14 mouse cellular contexts compared by ENCODE assay signal in genomic region chr3:28225357-28225905, GRCm38 (mm10). TPM values are rescaled to one million over a fixed set of nuclear protein-coding genes. Genes with fewer than 3 reads are reported as not detected.
A peak's percentile ranks its signal among the peaks of the same experiment; 100 is the strongest.
DNase-seq lines count a peak whose midpoint lies in the region; ATAC-seq and TF ChIP-seq lines count a peak whose summit lies in the region.
"Had no signal": no experiment of that assay in that cellular context is flagged by ENCODE, and none has a peak within 500 bp of the region (broad histone marks: within the 10 kb centered on the region; RNA-seq: fewer than 3 reads in every experiment).

No protein-coding gene starts in this region.

- H3K4me2 ChIP-seq in heart, embryonic 12.5 days = no peak overlapping the region
- no peak overlapping the region for H3K4me2 ChIP-seq in hindbrain, embryonic 15.5 days
- H3K4me2 ChIP-seq: heart, embryonic 11.5 days; liver, embryonic 12.5 days; stomach, embryonic 15.5 days had no signal

- intact Hi-C loops in heart, postnatal 10 days (cut with DNase I) = no loop called here

- no peak for ATAC-seq in heart, embryonic 12.5 days (ENCODE audit: insufficient number of reproducible peaks, low FRiP score)
- ATAC-seq in hindbrain, embryonic 15.5 days (ENCODE audit: low FRiP score, low read depth) = peak; percentile 45; the same call in 1 of the 2 replicates
- ATAC-seq in inflammation-experienced regulatory T-cells, adult 6 months = no peak
- ATAC-seq: liver, embryonic 12.5 days had no signal

- H3K36me3 ChIP-seq in heart, embryonic 12.5 days = no peaks in the 10 kb centered on the region
- no peaks in the 10 kb centered on the region for H3K36me3 ChIP-seq in hindbrain, embryonic 15.5 days
- H3K36me3 ChIP-seq: liver, embryonic 12.5 days; stomach, embryonic 15.5 days had no signal

- WGBS in heart, embryonic 12.5 days = 78% methylated on average over 9 of the region's 9 CpGs
- WGBS in hindbrain, embryonic 15.5 days = 55% methylated on average over 9 of the region's 9 CpGs

- peaks cover 22% of the 10 kb centered on the region for H3K4me1 ChIP-seq in heart, embryonic 12.5 days (replicated peaks)
- peaks cover 14% of the 10 kb centered on the region for H3K4me1 ChIP-seq in hindbrain, embryonic 15.5 days (replicated peaks)
- H3K4me1 ChIP-seq: stomach, embryonic 15.5 days had no signal

- H3K27me3 ChIP-seq in heart, embryonic 12.5 days (replicated peaks) = no peaks in the 10 kb centered on the region
- H3K27me3 ChIP-seq in hindbrain, embryonic 15.5 days = no peaks in the 10 kb centered on the region
- H3K27me3 ChIP-seq: liver, embryonic 12.5 days; stomach, embryonic 15.5 days had no signal

- no peak overlapping the region for H3K27ac ChIP-seq in heart, embryonic 12.5 days (ENCODE audit: poor library complexity, severe bottlenecking)
- peak overlapping the region; percentile 30 for H3K27ac ChIP-seq in hindbrain, embryonic 15.5 days (replicated peaks)
- H3K27ac ChIP-seq: liver, embryonic 12.5 days; macrophage; stomach, embryonic 15.5 days had no signal

- H3K9me3 ChIP-seq in heart, embryonic 12.5 days (replicated peaks) = no peaks in the 10 kb centered on the region
- no peaks in the 10 kb centered on the region for H3K9me3 ChIP-seq in hindbrain, embryonic 15.5 days
- H3K9me3 ChIP-seq: liver, embryonic 12.5 days; stomach, embryonic 15.5 days had no signal

- no peak overlapping the region for H3K4me3 ChIP-seq in heart, embryonic 12.5 days
- H3K4me3 ChIP-seq in hindbrain, embryonic 15.5 days = no peak overlapping the region
- H3K4me3 ChIP-seq: liver, embryonic 12.5 days; stomach, embryonic 15.5 days had no signal

- peak; percentile 7 for DNase-seq in cerebellum, adult 11 months
- DNase-seq in cerebellum, postnatal 36 days = no peak
- peak; percentile 5 to 7 for DNase-seq in heart, postnatal 10 days
- DNase-seq in brain, embryonic 14.5 days (ENCODE audit: low read depth) = peak; percentile 64
- no peak for DNase-seq in kidney, postnatal 14 days
- DNase-seq: kidney, adult 11 months; right cerebral cortex, postnatal 4 days had no signal

- TF ChIP-seq POLR2A in brain, embryonic 14.5 days (IDR thresholded peaks at IDR 0.05; ENCODE audit: borderline replicate concordance, extremely low read depth, insufficient read depth, insufficient read length, poor library complexity, severe bottlenecking) = no peak

- no peak overlapping the region for H3K9ac ChIP-seq in heart, embryonic 12.5 days
- no peak overlapping the region for H3K9ac ChIP-seq in hindbrain, embryonic 15.5 days
- H3K9ac ChIP-seq: liver, embryonic 12.5 days; stomach, embryonic 15.5 days had no signal

- TF ChIP-seq CTCF in brain, embryonic 14.5 days (IDR thresholded peaks at IDR 0.05; ENCODE audit: borderline replicate concordance, extremely low read depth, insufficient read depth, insufficient read length) = no peak

RNA-seq across cellular contexts. Expression of gene Tnik, which starts 37.6 kb away (rescaled TPM):
- total RNA-seq in heart, postnatal 10 days (2021) = 10 to 100 TPM; 27.5 to 36.7 TPM
- polyA plus RNA-seq in heart, embryonic 12.5 days (2016; fragmentation: Nextera tagmentation; extraction: Ambion mirVana) = 10.3 and 10.8 TPM in 2 replicates
- 43.5 and 73.8 TPM in 2 replicates for polyA plus RNA-seq in brain, embryonic 14.5 days (2012; rRNA removed)
- polyA plus RNA-seq in hindbrain, embryonic 15.5 days (2015; fragmentation: Nextera tagmentation; extraction: Ambion mirVana) = 66.1 and 68.2 TPM in 2 replicates
- polyA plus RNA-seq in inflammation-experienced regulatory T-cells, adult 6 months (2017; shearing (Covaris generic)) = 10 to 100 TPM; 41.3 to 66.3 (median 64.8) TPM

Comparison
In these comparisons a context has a peak if more than half of its experiments do, and no peak if none do; other contexts are left out.
1. DNase-seq: peak in cerebellum, adult 11 months (single experiment), heart, postnatal 10 days (2 of 2) and brain, embryonic 14.5 days (single experiment); none in cerebellum, postnatal 36 days (0 of 2) and kidney, postnatal 14 days (single experiment).